In genomic region chr11:25288346-25288745, GRCm38 (mm10) we compare ENCODE assay signal across 10 mouse cellular contexts.
DNase-seq lines count a peak whose midpoint lies in the region; ATAC-seq and TF ChIP-seq lines count a peak whose summit lies in the region.
"Had no signal": no experiment of that assay in that cellular context is flagged by ENCODE, and none has a peak within 500 bp of the region (broad histone marks: within the 10 kb centered on the region; RNA-seq: fewer than 3 reads in every experiment).

No protein-coding gene starts in this region.

- peak; percentile 45; the same call in 1 of the 2 replicates for ATAC-seq in common myeloid progenitor, adult 5-6 weeks (replicated peaks; ENCODE audit: low read depth, poor library complexity, severe bottlenecking)
- no peak for ATAC-seq in limb, embryonic 11.5 days (ENCODE audit: insufficient number of reproducible peaks, low FRiP score, low TSS enrichment, low read depth)

- TF ChIP-seq POLR2A in kidney, adult 2 months (IDR thresholded peaks at IDR 0.05; ENCODE audit: low read depth, low read length): no peak

- H3K9ac ChIP-seq in limb, embryonic 11.5 days (ENCODE audit: low read length): no peak overlapping the region

- no peak overlapping the region for H3K27ac ChIP-seq in kidney, adult 2 months (ENCODE audit: insufficient read depth, low read depth, low read length)
- no peak overlapping the region for H3K27ac ChIP-seq in limb, embryonic 11.5 days (replicated peaks; ENCODE audit: low read depth, low read length)

- 0 out of 2 replicates have a peak overlapping the region, but pooled peaks have one; percentile 8 for H3K4me3 ChIP-seq in kidney, adult 2 months (ENCODE audit: insufficient read depth, low read depth, low read length)
- no peak overlapping the region for H3K4me3 ChIP-seq in limb, embryonic 11.5 days (ENCODE audit: low read depth, low read length)

- WGBS in kidney, adult 2 months: 11% methylated on average over 13 of the region's 13 CpGs
- 44% methylated on average over 13 of the region's 13 CpGs for WGBS in limb, embryonic 11.5 days

- H3K4me2 ChIP-seq in limb, embryonic 11.5 days (ENCODE audit: low read depth, severe bottlenecking): peak overlapping the region; percentile 12; the same call in 1 of the 2 replicates

- H3K27me3 ChIP-seq in kidney, adult 2 months (replicated peaks; ENCODE audit: control insufficient read depth, insufficient read depth, low read length): no peaks in the 10 kb centered on the region; the same call in 1 of the 2 replicates
- no peaks in the 10 kb centered on the region for H3K27me3 ChIP-seq in limb, embryonic 11.5 days (ENCODE audit: control insufficient read depth, insufficient read depth, low read length)

- H3K36me3 ChIP-seq in kidney, adult 2 months (ENCODE audit: control insufficient read depth, insufficient read depth, low read length): no peaks in the 10 kb centered on the region
- no peaks in the 10 kb centered on the region for H3K36me3 ChIP-seq in limb, embryonic 11.5 days (ENCODE audit: control insufficient read depth, insufficient read depth, low read length)

- no peaks in the 10 kb centered on the region for H3K9me3 ChIP-seq in limb, embryonic 11.5 days (ENCODE audit: control insufficient read depth, low read length)

- no peak for TF ChIP-seq CTCF in kidney, adult 2 months (conservative IDR thresholded peaks at IDR 0.05; ENCODE audit: insufficient read depth, insufficient read length, low read depth, low read length)

- H3K4me1 ChIP-seq in kidney, adult 2 months (ENCODE audit: control insufficient read depth, insufficient read depth, low read length): no peaks in the 10 kb centered on the region
- H3K4me1 ChIP-seq in limb, embryonic 11.5 days (ENCODE audit: control insufficient read depth, insufficient read depth, low read length): peaks cover 4% of the 10 kb centered on the region; the same call in 1 of the 2 replicates

- DNase-seq in kidney, adult 2 months: no peak
- DNase-seq in kidney, postnatal 10 days: no peak
- peak; percentile 30 to 31 for DNase-seq in B cell, adult 2 months
- DNase-seq in limb, embryonic 11.5 days (ENCODE audit: low spot score): peak; percentile 35
- no peak for DNase-seq in urinary bladder, postnatal 4 days (ENCODE audit: low spot score in 2 of 2)
- DNase-seq in frontal cortex, postnatal 14 days (ENCODE audit: low spot score in 2 of 2): no peak
- DNase-seq: cerebellum, adult 11-12 months; heart, postnatal 36 days; thymus, postnatal 4 days had no signal

Comparison
In these comparisons a context has a peak if more than half of its experiments do, and no peak if none do; other contexts are left out.
1. DNase-seq: peak in B cell, adult 2 months (2 of 2) and limb, embryonic 11.5 days (single experiment); none in kidney, adult 2 months (single experiment), kidney, postnatal 10 days (single experiment), urinary bladder, postnatal 4 days (0 of 2) and frontal cortex, postnatal 14 days (0 of 2).